Mouse (Mus musculus) CH12.LX (cell line): ENCODE measurements at regions not wholly inside any gene's neighbourhood (a gene's known extent, or its start where the extent isn't known, plus 50 kb on each side); places are given as distances from the start of the nearest gene placed in this dataset.
A peak's percentile ranks its signal among the peaks of the same experiment; 100 is the strongest.

Experiments used
- DNase-seq: peaks from one replicate; pipeline ENCODE4 v3.0.0-alpha.2; 2013; ENCODE audit errors: extremely low read depth
- H3K27ac ChIP-seq: 2 replicates; pipeline ENCODE4 v1.5.1; 2012; ENCODE audit warnings: low read depth, mild to moderate bottlenecking, control low read depth, moderate library complexity; ENCODE audit not compliant: insufficient read depth
- H3K27me3 ChIP-seq: replicated peaks from 2 replicates; pipeline ENCODE3; 2012; ENCODE audit warnings: inconsistent platforms
- H3K36me3 ChIP-seq, 2 experiments: replicated peaks in 1 of 2; 2 replicates each; pipeline versions ENCODE3 to v1.6.1; 2012; ENCODE audit warnings: inconsistent platforms in 1 of 2, low read length in 1 of 2, mild to moderate bottlenecking in 1 of 2, mixed read lengths in 1 of 2, moderate library complexity in 1 of 2; ENCODE audit not compliant: control insufficient read depth in 1 of 2, insufficient read depth in 1 of 2
- H3K4me1 ChIP-seq, 2 experiments: 2 replicates each; pipeline ENCODE4 v1.6.1; 2012; ENCODE audit warnings: inconsistent platforms in 1 of 2, moderate library complexity in 1 of 2; ENCODE audit not compliant: insufficient read depth in 2 of 2, control insufficient read depth in 1 of 2
- H3K4me2 ChIP-seq: 2 replicates; pipeline ENCODE4 v1.6.1; 2012; ENCODE audit warnings: low read depth, mild to moderate bottlenecking, control low read depth; ENCODE audit not compliant: poor library complexity, insufficient read depth, severe bottlenecking
- H3K4me3 ChIP-seq, 3 experiments: fragments of 150-350 bp in 1 of 3; sonication (generic) in 1 of 3; replicated peaks in 1 of 3; 2 replicates each; pipeline versions ENCODE3 to v1.5.1; 2011 to 2012; ENCODE audit warnings: low read depth in 2 of 3, low read length in 2 of 3, mild to moderate bottlenecking in 2 of 3, moderate library complexity in 2 of 3, control low read depth in 1 of 3, improper control_type of control experiment in 1 of 3, inconsistent platforms in 1 of 3, mixed read lengths in 1 of 3; ENCODE audit not compliant: poor library complexity in 1 of 3
- H3K79me2 ChIP-seq: replicated peaks from 2 replicates; pipeline ENCODE4 v1.6.1; 2012; ENCODE audit warnings: mild to moderate bottlenecking, moderate library complexity; ENCODE audit not compliant: control insufficient read depth, poor library complexity, insufficient read depth, severe bottlenecking; ENCODE audit errors: extremely low read depth
- H3K9ac ChIP-seq: 2 replicates; pipeline ENCODE4 v1.6.1; 2012; ENCODE audit warnings: low read depth, mild to moderate bottlenecking, control low read depth, moderate library complexity; ENCODE audit not compliant: insufficient read depth
- H3K9me3 ChIP-seq: replicated peaks from 2 replicates; pipeline ENCODE3; 2012; ENCODE audit warnings: low read length, inconsistent platforms, mixed read lengths
- BHLHE40 ChIP-seq: IDR thresholded peaks from 2 replicates; pipeline ENCODE4 v1.6.1; 2011; ENCODE audit warnings: mild to moderate bottlenecking, low read depth, low read length, improper control_type of control experiment
- CHD1 ChIP-seq: IDR thresholded peaks from 2 replicates; pipeline ENCODE4 v1.6.1; 2012; ENCODE audit warnings: low read depth, low read length, improper control_type of control experiment, inconsistent platforms
- CHD2 ChIP-seq: IDR thresholded peaks from 2 replicates; pipeline ENCODE4 v1.6.1; 2011; ENCODE audit warnings: low read length, improper control_type of control experiment
- CTCF ChIP-seq, 2 experiments: IDR thresholded peaks in 1 of 2; conservative IDR thresholded peaks in 1 of 2; 2 replicates each; pipeline ENCODE4 v1.5.1; 2011 to 2012; ENCODE audit warnings: low read depth in 2 of 2, low read length in 2 of 2, improper control_type of control experiment in 1 of 2, inconsistent platforms in 1 of 2, mild to moderate bottlenecking in 1 of 2, moderate library complexity in 1 of 2
- E2F4 ChIP-seq: IDR thresholded peaks from 2 replicates; pipeline ENCODE4 v1.6.1; 2011; ENCODE audit warnings: low read depth, low read length, improper control_type of control experiment; ENCODE audit not compliant: insufficient replicate concordance
- ELF1 ChIP-seq: IDR thresholded peaks from 2 replicates; pipeline ENCODE4 v1.6.1; 2014; ENCODE audit warnings: low read depth, mild to moderate bottlenecking, inconsistent platforms, low read length, improper control_type of control experiment
- EP300 ChIP-seq: IDR thresholded peaks from 2 replicates; pipeline ENCODE4 v1.6.1; 2011; ENCODE audit warnings: low read length, improper control_type of control experiment
- ETS1 ChIP-seq: conservative IDR thresholded peaks from 2 replicates; pipeline ENCODE4 v1.6.1; 2012; ENCODE audit warnings: low read depth, mild to moderate bottlenecking, inconsistent platforms, low read length, improper control_type of control experiment, moderate library complexity
- IRF4 ChIP-seq: IDR thresholded peaks from 2 replicates; pipeline ENCODE4 v1.6.1; 2014; ENCODE audit warnings: low read depth, mild to moderate bottlenecking, inconsistent platforms, low read length, improper control_type of control experiment
- JUN ChIP-seq: IDR thresholded peaks from 2 replicates; pipeline ENCODE4 v1.6.1; 2011; ENCODE audit warnings: low read depth, mild to moderate bottlenecking, low read length, improper control_type of control experiment, moderate library complexity; ENCODE audit not compliant: insufficient read depth
- JUND ChIP-seq: conservative IDR thresholded peaks from 2 replicates; pipeline ENCODE4 v1.6.1; 2011; ENCODE audit warnings: low read depth, low read length, improper control_type of control experiment
- MAFK ChIP-seq: IDR thresholded peaks from 2 replicates; pipeline ENCODE4 v1.6.1; 2011; ENCODE audit warnings: low read length, improper control_type of control experiment; ENCODE audit not compliant: insufficient replicate concordance
- MAX ChIP-seq: IDR thresholded peaks from 2 replicates; pipeline ENCODE4 v1.6.1; 2011; ENCODE audit warnings: low read length, improper control_type of control experiment
- MAZ ChIP-seq: IDR thresholded peaks from 2 replicates; pipeline ENCODE4 v1.6.1; 2012; ENCODE audit warnings: low read depth, mild to moderate bottlenecking, inconsistent platforms, low read length, improper control_type of control experiment, moderate library complexity
- MEF2A ChIP-seq: IDR thresholded peaks from 2 replicates; pipeline ENCODE4 v1.6.1; 2014; ENCODE audit warnings: low read depth, mild to moderate bottlenecking, inconsistent platforms, low read length, improper control_type of control experiment, borderline replicate concordance
- MXI1 ChIP-seq: IDR thresholded peaks from 2 replicates; pipeline ENCODE4 v1.6.1; 2011; ENCODE audit warnings: mild to moderate bottlenecking, low read depth, low read length, improper control_type of control experiment
- MYC ChIP-seq: IDR thresholded peaks from 2 replicates; pipeline ENCODE4 v1.6.1; 2011; ENCODE audit warnings: low read depth, mild to moderate bottlenecking, improper control_type of control experiment, low read length
- RAD21 ChIP-seq: IDR thresholded peaks from 2 replicates; pipeline ENCODE4 v1.6.1; 2011; ENCODE audit warnings: low read depth, mild to moderate bottlenecking, low read length, improper control_type of control experiment, moderate library complexity
- RCOR1 ChIP-seq: conservative IDR thresholded peaks from 2 replicates; pipeline ENCODE4 v1.6.1; 2012; ENCODE audit warnings: low read depth, mild to moderate bottlenecking, inconsistent platforms, low read length, improper control_type of control experiment
- SMC3 ChIP-seq: IDR thresholded peaks from 2 replicates; pipeline ENCODE4 v1.6.1; 2011; ENCODE audit warnings: low read depth, low read length, improper control_type of control experiment
- TBP ChIP-seq: conservative IDR thresholded peaks from 2 replicates; pipeline ENCODE4 v1.6.1; 2011; ENCODE audit warnings: low read depth, low read length, improper control_type of control experiment
- TCF12 ChIP-seq: IDR thresholded peaks from 2 replicates; pipeline ENCODE4 v1.6.1; 2014; ENCODE audit warnings: low read depth, mild to moderate bottlenecking, inconsistent platforms, low read length, improper control_type of control experiment
- UBTF ChIP-seq: IDR thresholded peaks from 2 replicates; pipeline ENCODE4 v1.6.1; 2012; ENCODE audit warnings: low read depth, mild to moderate bottlenecking, inconsistent platforms, low read length, improper control_type of control experiment, moderate library complexity
- ZC3H11A ChIP-seq: IDR thresholded peaks from 2 replicates; pipeline ENCODE4 v1.6.1; 2012; ENCODE audit warnings: low read depth, mild to moderate bottlenecking, inconsistent platforms, low read length, improper control_type of control experiment
- ZKSCAN1 ChIP-seq: IDR thresholded peaks from 2 replicates; pipeline ENCODE4 v1.6.1; 2012; ENCODE audit warnings: low read depth, inconsistent platforms, low read length, improper control_type of control experiment, borderline replicate concordance
- ZNF384 ChIP-seq: IDR thresholded peaks from 2 replicates; pipeline ENCODE4 v1.6.1; 2012; ENCODE audit warnings: low read depth, low read length, improper control_type of control experiment, inconsistent platforms
- dilution Hi-C: fragments of 300-500 bp; cut with MboI; formaldehyde crosslinking; loops from 2 replicates; pipeline ENCODE4 v1.14.3; 2020; ENCODE audit warnings: low sequenced_read_pairs; ENCODE audit not compliant: extremely low pct_unique_long_range_greater_than_20kb, extremely low pct_ligation_motif_present
- in situ Hi-C: fragments of 300-500 bp; cut with MboI; formaldehyde crosslinking; loops from 3 replicates; pipeline ENCODE4 v1.14.3; 2019; ENCODE audit warnings: low sequenced_read_pairs, low pct_ligation_motif_present, low pct_unique_long_range_greater_than_20kb, mixed read lengths

GRCm38 (mm10) chr12:77130526-77130925 lies 107.4 kb upstream of the Fut8 start:
- H3K27me3 ChIP-seq = no peaks in the 10 kb centered on the region
- no peak overlapping the region for H3K27ac ChIP-seq
- in situ Hi-C loops = no loop called here
- TF ChIP-seq RCOR1 (peak; percentile 71; the same call in 1 of the 2 replicates), SMC3 (peak; percentile 28), ETS1 (peak; percentile 82), ZC3H11A (no peak), ZKSCAN1 (no peak), MAZ (0 out of 2 replicates have a peak, but pooled peaks have one; percentile 49), MYC (peak; percentile 36; the same call in 1 of the 2 replicates), ZNF384 (peak; percentile 77), MEF2A (peak; percentile 89), EP300 (peak; percentile 79), E2F4 (no peak), ELF1 (peak; percentile 27; the same call in 1 of the 2 replicates), JUN (peak; percentile 64), MXI1 (no peak; the same call in 1 of the 2 replicates), JUND (peak; percentile 72), UBTF (no peak), TBP (no peak), CHD1 (0 out of 2 replicates have a peak, but pooled peaks have one; percentile 58), CTCF (conservative IDR thresholded peaks at IDR 0.05 in 1 of 2, IDR thresholded peaks at IDR 0.05 in 1 of 2; ENCODE audit: low read depth in 2 of 2, low read length in 2 of 2) (no peak), IRF4 (peak; percentile 77), BHLHE40 (peak; percentile 72), CHD2 (no peak), RAD21 (peak; percentile 9), MAFK (peak; percentile 62; the same call in 1 of the 2 replicates), MAX (0 out of 2 replicates have a peak, but pooled peaks have one; percentile 23), TCF12 (peak; percentile 71)
- TF ChIP-seq, all 38 proteins: peak for 18
- no peak overlapping the region for H3K4me2 ChIP-seq
- no peak overlapping the region for H3K4me3 ChIP-seq
- dilution Hi-C loops = no loop called here
- H3K9me3 ChIP-seq = peaks cover 5% of the 10 kb centered on the region
- H3K36me3 ChIP-seq = no peaks in the 10 kb centered on the region
- no peak overlapping the region for H3K9ac ChIP-seq
- peaks cover 12 to 57% of the 10 kb centered on the region in 2 experiments for H3K4me1 ChIP-seq
- DNase-seq = peak; percentile 90
- no peaks in the 10 kb centered on the region for H3K79me2 ChIP-seq
